Mouse (Mus musculus): ENCODE measurements at regions not wholly inside any gene's neighbourhood (a gene's known extent, or its start where the extent isn't known, plus 50 kb on each side); places are given as distances from the start of the nearest gene placed in this dataset.

DNA sequence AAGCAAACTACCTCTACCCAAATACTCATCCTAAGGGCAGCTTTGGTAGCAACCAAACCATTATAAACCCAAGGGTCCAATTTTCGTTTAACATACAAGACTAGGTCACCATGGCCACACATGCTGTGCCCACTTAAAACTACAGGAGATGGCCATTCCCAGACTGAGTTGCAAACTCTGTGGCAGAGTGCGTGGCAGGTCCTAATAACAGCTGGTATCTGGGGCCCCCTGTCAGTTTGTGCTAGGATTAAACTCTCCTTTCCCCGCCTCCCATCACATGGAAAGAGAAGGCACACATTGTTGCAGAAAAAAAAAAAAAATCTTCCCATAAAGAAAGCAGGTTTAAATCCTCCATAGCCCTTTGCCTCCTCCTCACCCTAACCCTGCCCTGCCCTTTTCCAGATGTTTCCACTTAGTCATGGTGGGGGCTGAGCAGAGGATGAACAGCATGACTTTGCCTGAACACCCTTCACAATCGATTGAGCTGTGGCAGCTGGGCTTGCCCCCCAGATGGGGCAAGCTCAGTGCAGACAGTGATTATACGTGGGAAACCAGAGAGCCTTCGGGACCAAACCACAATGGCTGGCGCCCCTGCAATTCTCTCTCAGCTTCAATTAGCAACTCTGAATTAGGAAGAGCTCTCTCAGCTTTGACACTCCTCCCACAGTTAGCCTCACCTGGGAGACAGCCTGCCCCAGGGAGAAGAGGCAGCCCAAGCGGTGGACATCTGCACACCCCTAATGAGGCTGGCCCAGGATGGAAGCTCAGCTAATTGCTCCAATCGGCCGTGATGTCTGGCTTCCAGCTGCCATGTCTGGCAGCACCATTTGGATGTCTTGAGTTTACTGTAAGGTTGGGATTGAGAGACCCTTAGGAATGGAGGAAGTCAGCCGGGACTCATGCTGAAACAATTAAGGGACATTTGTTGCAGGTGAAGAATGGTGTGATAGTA lies 365.9 kb downstream of the Tns1 start:
- WGBS (ENCODE audit: insufficient replicate concordance) = 50% methylated on average over 11 of the region's 11 CpGs
- Histone ChIP-seq H3K9me3 (replicated peaks) (no peaks in the 10 kb centered on the region), H3K4me3 (replicated peaks) (no peak overlapping the region), H3K27ac (no peak overlapping the region), H3K27me3 (no peaks in the 10 kb centered on the region), H3K4me1 (replicated peaks) (no peaks in the 10 kb centered on the region), H3K36me3 (no peaks in the 10 kb centered on the region), H3K4me2 (no peak overlapping the region), H3K9ac (no peak overlapping the region)
- ATAC-seq (ENCODE audit: low read depth) = no peak
- DNase-seq = no peak

DNA sequence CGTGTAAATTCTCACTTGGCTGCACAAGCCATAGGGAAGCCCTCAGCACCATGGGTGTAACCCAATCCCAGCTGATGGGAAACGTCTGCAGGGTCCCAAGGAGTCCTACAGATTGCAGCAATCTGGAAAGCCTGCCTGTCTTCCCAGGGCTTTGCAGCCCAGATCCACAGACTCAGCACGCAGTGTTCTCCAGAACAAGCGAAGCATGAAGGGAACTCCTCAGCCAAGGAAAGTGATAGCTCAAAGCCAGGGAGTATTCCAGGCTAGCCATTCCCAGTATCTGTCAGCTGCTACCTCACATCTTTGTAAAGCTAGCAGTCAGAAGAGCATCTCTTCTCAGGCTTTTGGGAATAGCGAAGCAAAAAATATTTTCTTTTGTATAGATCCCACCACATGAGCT lies 368.5 kb downstream of the Tns1 start:
- H3K4me1 ChIP-seq (replicated peaks) = no peaks in the 10 kb centered on the region
- ATAC-seq (ENCODE audit: low read depth) (no peak), DNase-seq (no peak)
- H3K36me3 ChIP-seq = no peaks in the 10 kb centered on the region
- no peaks in the 10 kb centered on the region for H3K9me3 ChIP-seq (replicated peaks)
- no peak overlapping the region for H3K4me3 ChIP-seq (replicated peaks)
- no peaks in the 10 kb centered on the region for H3K27me3 ChIP-seq
- no peak overlapping the region for H3K27ac ChIP-seq
- H3K4me2 ChIP-seq = no peak overlapping the region
- H3K9ac ChIP-seq = no peak overlapping the region
- WGBS (ENCODE audit: insufficient replicate concordance) = 54% methylated on average over 5 of the region's 5 CpGs

DNA sequence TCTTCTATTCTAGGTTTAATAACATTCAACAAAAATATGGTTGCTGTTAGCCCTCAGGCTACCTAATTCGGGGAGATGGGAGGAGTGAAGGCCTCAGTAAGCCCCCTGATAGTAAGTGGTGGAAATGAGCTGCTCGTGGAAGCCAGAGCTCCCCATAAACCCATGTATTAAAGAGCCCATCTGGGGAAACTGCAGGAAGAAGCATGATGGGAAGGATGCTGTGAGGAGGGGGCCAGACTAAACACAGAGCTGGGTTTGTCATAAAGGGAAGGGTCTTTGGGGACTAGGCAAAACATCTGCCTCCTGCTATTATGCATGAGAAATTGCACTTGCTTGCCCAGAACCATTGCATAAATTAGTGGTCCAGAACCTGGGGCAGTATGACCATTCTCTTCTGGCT lies 369.3 kb downstream of the Tns1 start:
- Histone ChIP-seq H3K9me3 (replicated peaks) (no peaks in the 10 kb centered on the region), H3K36me3 (no peaks in the 10 kb centered on the region), H3K27me3 (no peaks in the 10 kb centered on the region), H3K9ac (no peak overlapping the region), H3K4me3 (replicated peaks) (no peak overlapping the region), H3K4me1 (replicated peaks) (no peaks in the 10 kb centered on the region), H3K27ac (no peak overlapping the region), H3K4me2 (no peak overlapping the region)
- DNase-seq (no peak), ATAC-seq (ENCODE audit: low read depth) (no peak)
- 45% methylated on average over 2 of the region's 2 CpGs for WGBS (ENCODE audit: insufficient replicate concordance)

DNA sequence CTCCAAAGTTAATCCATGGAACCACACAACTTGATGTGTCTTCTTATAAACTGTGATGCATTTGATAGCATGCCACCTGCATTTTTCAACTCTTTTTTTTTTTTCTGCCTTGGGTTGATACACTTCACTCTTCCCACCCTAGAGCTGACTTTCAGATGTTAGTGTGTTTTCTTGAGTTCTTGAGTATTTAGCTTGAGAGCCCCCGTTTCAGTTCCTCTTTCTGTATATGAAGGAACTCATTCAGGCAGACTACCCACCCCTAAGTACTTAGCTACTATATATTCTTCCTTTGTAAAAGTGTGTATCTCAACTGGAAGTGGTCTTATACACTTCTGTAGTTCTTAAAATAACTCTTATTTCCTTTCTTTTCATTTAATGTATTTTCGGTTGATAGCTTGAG lies 371.1 kb downstream of the Tns1 start:
- no peak for ATAC-seq (ENCODE audit: low read depth)
- Histone ChIP-seq H3K4me2 (no peak overlapping the region), H3K9me3 (replicated peaks) (no peaks in the 10 kb centered on the region), H3K4me1 (replicated peaks) (no peaks in the 10 kb centered on the region), H3K9ac (no peak overlapping the region), H3K36me3 (no peaks in the 10 kb centered on the region), H3K27ac (no peak overlapping the region), H3K4me3 (replicated peaks) (no peak overlapping the region), H3K27me3 (no peaks in the 10 kb centered on the region)
- DNase-seq = no peak
- WGBS (ENCODE audit: insufficient replicate concordance) = 39% methylated on average over 2 of the region's 2 CpGs

DNA sequence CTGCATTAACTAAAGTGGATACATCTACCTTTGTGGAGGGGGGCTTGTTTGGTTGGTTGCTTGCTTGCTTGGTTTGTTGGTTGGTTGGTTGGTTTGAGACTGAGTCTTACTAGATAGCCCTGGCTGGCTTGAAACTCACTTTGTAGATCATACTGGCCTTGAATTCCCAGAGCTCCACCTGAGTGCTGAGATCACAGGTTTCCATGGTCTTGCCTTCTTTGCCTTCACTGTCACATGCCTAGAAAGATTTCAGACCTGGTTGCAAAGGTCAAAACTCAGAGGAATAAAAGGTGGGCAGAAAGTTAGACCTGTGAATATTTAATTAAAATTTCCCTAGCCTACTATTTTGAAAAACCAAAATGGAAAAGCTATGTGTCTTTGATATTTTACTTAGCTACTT lies 375.5 kb downstream of the Tns1 start:
- DNase-seq (no peak), ATAC-seq (ENCODE audit: low read depth) (no peak)
- no peak overlapping the region for H3K4me2 ChIP-seq
- no peaks in the 10 kb centered on the region for H3K9me3 ChIP-seq (replicated peaks)
- H3K27ac ChIP-seq = no peak overlapping the region
- no peak overlapping the region for H3K4me3 ChIP-seq (replicated peaks)
- H3K9ac ChIP-seq = no peak overlapping the region
- H3K4me1 ChIP-seq (replicated peaks) = no peaks in the 10 kb centered on the region
- no peaks in the 10 kb centered on the region for H3K36me3 ChIP-seq
- H3K27me3 ChIP-seq = no peaks in the 10 kb centered on the region

DNA sequence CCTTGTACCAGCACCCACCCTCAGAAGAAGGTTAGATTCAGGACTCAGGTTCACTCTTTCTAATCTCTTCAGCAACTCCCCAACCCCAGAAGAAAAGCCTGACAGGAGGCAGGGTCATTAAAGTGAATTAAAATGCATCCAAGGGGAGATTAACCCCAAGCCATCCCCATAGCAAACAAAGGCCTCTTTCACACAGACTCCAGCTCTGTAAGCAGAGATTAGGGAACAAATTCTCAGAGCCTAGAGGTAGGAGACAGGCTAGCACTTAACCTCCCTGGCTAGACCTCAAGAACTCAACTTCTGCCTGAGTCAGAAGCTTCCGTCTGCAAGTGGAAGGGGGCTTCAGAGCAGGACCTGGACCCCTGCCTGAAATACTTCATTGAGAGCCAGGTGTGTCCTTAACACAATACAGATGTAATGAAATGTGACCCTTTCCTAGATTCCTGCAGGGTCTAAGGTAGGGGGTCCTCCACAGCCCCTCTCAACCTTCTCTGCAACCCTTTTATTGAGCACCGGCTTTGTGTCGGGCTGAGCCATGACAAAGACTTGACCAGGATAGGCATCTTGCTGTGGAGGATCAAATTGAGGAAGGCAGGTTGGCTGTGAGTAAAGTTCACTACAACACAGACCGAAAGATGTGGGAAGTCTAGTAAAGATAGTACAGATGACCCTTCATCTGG lies 379.6 kb downstream of the Tns1 start:
- Histone ChIP-seq H3K4me1 (replicated peaks) (no peaks in the 10 kb centered on the region), H3K4me3 (replicated peaks) (no peak overlapping the region), H3K27me3 (no peaks in the 10 kb centered on the region), H3K36me3 (no peaks in the 10 kb centered on the region), H3K27ac (no peak overlapping the region), H3K9ac (no peak overlapping the region), H3K4me2 (no peak overlapping the region), H3K9me3 (replicated peaks) (no peaks in the 10 kb centered on the region)
- ATAC-seq (ENCODE audit: low read depth) = no peak
- 79% methylated on average over 4 of the region's 4 CpGs for WGBS (ENCODE audit: insufficient replicate concordance)
- no peak for DNase-seq

DNA sequence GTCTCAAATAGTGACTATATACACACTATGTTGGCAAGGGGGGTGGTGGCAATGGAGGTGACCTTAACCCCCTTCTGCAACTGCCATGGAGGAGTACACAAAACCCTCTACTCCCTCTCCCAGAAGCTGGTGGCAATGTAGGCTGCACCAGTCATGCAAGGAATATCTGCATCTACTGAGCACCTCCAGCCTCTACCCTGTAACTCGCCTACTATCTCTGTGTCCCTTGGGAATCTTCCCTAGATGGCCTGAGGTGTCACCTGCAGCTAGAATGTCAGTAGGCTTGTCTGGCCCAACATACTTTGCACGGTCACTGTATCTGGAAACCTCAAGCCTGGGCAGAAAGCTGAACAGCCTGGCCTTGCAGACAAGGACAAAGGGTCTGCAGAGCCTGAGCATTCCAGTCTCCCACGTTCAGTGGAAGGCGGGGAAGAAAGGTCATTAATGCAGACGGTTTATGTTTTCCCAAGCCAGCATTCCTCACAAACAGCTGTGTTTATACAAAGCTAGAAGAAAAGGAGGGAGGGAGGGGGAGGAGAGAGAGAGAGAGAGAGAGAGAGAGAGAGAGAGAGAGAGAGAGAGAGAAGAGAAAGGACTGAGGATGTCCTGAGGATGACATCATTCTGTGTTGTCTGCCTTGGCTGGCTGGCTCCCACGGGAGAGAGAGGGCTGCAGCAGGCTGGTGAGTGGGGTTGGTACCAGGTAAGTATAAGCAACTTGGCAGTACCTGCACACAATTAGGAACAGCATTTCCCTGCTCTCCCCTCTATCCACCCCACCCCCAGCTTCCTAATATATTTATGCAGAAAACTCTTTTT lies 380.3 kb downstream of the Tns1 start:
- DNase-seq (no peak), ATAC-seq (ENCODE audit: low read depth) (no peak)
- WGBS (ENCODE audit: insufficient replicate concordance) = 19% methylated on average over 6 of the region's 6 CpGs
- no peaks in the 10 kb centered on the region for H3K4me1 ChIP-seq (replicated peaks)
- no peak overlapping the region for H3K27ac ChIP-seq
- H3K27me3 ChIP-seq = no peaks in the 10 kb centered on the region
- H3K4me2 ChIP-seq = no peak overlapping the region
- H3K9ac ChIP-seq = no peak overlapping the region
- H3K36me3 ChIP-seq = no peaks in the 10 kb centered on the region
- no peaks in the 10 kb centered on the region for H3K9me3 ChIP-seq (replicated peaks)
- no peak overlapping the region for H3K4me3 ChIP-seq (replicated peaks)

DNA sequence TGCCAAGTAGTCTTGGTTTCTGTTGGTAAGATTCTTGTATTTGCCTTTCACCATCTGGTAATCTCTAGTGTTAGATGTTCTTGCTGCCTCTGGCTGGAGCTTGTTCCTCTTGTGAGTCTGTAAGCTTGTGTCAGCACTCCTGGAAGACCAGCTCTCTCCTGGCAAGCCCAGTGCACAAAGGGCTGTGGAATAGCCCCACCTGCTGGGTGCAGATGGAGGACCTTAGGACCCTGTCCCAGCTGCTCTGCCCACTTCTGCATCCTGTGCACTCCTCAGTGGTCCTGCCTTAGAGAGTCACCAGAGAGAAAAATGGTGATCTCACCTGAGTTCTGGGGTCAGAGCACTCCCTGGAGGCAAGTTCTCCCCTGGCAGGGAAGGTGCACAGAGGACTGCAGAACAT lies 387.2 kb downstream of the Tns1 start:
- H3K27ac ChIP-seq = no peak overlapping the region
- no peak overlapping the region for H3K4me3 ChIP-seq (replicated peaks)
- ATAC-seq (ENCODE audit: low read depth) (no peak), DNase-seq (no peak)
- no peaks in the 10 kb centered on the region for H3K36me3 ChIP-seq
- H3K4me2 ChIP-seq = no peak overlapping the region
- H3K9ac ChIP-seq = no peak overlapping the region
- H3K9me3 ChIP-seq (replicated peaks) = no peaks in the 10 kb centered on the region
- no peaks in the 10 kb centered on the region for H3K27me3 ChIP-seq
- H3K4me1 ChIP-seq (replicated peaks) = no peaks in the 10 kb centered on the region

DNA sequence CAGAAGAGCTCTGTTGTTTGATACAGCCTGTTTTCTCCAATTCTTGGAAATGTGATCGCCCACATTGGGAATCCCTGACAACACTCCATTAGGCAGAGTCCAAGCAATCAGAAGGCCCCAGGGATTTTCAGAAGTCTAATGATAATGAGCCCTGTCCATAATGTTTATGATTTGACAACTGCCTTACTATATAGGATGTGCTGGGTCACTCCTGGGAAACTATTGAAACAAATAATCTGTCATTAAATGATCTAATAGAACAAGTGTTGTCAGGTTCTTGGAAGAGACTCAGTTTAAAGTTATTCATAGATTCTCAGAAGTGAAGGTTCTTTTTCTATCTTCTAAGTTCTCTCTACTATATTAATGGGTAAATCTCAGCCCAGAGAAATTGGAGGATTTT lies 395.9 kb downstream of the Tns1 start:
- Histone ChIP-seq H3K36me3 (no peaks in the 10 kb centered on the region), H3K4me2 (no peak overlapping the region), H3K9ac (no peak overlapping the region), H3K27me3 (no peaks in the 10 kb centered on the region), H3K4me1 (replicated peaks) (no peaks in the 10 kb centered on the region), H3K9me3 (replicated peaks) (no peaks in the 10 kb centered on the region), H3K27ac (no peak overlapping the region), H3K4me3 (replicated peaks) (no peak overlapping the region)
- ATAC-seq (ENCODE audit: low read depth) (no peak), DNase-seq (no peak)
- 62% methylated on average over 1 of the region's 1 CpGs for WGBS (ENCODE audit: insufficient replicate concordance)

DNA sequence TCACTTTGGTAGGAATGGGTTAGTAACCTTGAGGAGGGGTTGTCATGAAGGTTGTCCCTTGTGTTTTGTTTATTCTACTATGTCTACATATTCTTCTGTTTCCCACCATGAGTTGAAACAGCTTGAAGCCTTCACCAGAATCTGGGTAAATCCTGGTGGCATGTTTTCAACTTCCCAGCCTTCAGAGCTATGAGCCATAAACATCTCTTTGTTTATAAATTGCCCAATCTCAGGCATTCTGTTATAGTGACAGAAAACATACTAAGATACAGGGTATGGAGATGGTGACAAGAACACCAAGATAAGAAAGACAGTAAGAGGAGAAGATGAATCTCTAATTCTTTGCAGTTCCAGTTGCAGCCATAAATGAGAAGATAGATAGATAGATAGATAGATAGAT lies 396.5 kb downstream of the Tns1 start:
- DNase-seq = no peak
- Histone ChIP-seq H3K9me3 (replicated peaks) (no peaks in the 10 kb centered on the region), H3K4me2 (no peak overlapping the region), H3K9ac (no peak overlapping the region), H3K27me3 (no peaks in the 10 kb centered on the region), H3K4me3 (replicated peaks) (no peak overlapping the region), H3K36me3 (no peaks in the 10 kb centered on the region), H3K27ac (no peak overlapping the region), H3K4me1 (replicated peaks) (no peaks in the 10 kb centered on the region)
- no peak for ATAC-seq (ENCODE audit: low read depth)

DNA sequence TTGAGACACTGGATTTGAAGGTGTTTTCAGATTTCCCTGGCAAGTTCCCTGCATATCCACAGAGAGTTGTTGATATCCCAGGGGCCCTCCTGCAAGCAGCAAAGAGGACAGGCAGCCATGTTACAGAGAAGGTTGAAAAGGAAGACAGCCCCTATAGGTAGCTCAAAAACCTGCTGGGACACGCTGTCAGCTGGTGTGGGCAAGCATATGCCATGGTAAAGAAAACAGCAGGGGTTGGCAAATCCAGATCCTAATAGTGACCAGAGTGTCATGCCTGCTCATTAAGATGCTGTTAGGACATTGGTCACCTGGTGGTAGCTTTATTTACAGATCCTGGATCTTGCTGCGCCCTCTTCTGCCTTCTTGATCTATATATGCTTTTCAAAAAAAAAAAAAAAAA lies 397.6 kb downstream of the Tns1 start:
- no peak for DNase-seq
- ATAC-seq (ENCODE audit: low read depth) = no peak
- Histone ChIP-seq H3K4me1 (replicated peaks) (no peaks in the 10 kb centered on the region), H3K4me3 (replicated peaks) (no peak overlapping the region), H3K9me3 (replicated peaks) (no peaks in the 10 kb centered on the region), H3K27me3 (no peaks in the 10 kb centered on the region), H3K4me2 (no peak overlapping the region), H3K9ac (no peak overlapping the region), H3K27ac (no peak overlapping the region), H3K36me3 (no peaks in the 10 kb centered on the region)
- WGBS (ENCODE audit: insufficient replicate concordance) = 55% methylated on average over 2 of the region's 2 CpGs
